Comparison of ENCODE assay signal across 9 mouse cellular contexts in the genomic region with DNA sequence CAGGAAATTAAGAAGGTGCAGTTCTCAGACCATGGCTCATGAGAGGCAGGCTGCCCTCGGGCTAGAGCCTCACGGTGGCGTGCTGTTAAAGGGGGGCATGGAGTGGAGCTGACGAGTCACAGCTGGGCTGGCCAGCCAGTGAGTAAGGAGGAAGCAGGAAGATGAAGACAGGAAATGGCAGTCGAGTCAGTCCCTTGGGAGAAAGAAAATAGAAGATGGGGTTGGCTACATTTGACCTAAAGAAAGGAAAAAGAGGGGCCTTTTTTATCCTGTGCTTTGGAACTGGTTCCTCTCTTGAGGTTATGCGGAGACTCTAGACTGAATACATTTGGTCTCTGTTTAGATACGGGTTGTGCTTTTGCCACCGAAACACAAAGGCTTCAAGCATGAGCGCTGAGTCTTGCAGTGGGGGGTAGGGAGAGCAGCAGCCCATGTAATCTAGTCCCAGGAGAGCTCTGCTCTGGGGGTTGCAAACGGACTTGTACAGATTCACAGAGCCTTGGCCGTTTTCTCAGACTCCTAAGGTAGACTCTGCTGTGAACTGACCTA. TPM values are rescaled to one million over a fixed set of nuclear protein-coding genes. Genes with fewer than 3 reads are reported as not detected.
A peak's percentile ranks its signal among the peaks of the same experiment; 100 is the strongest.
DNase-seq lines count a peak whose midpoint lies in the region; ATAC-seq lines count a peak whose summit lies in the region.
"Had no signal": no experiment of that assay in that cellular context is flagged by ENCODE, and none has a peak within 500 bp of the region (broad histone marks: within the 10 kb centered on the region; RNA-seq: fewer than 3 reads in every experiment).

No protein-coding gene starts in this region.

- peak overlapping the region; percentile 11; the same call in 1 of the 2 replicates for H3K4me2 ChIP-seq in midbrain, embryonic 13.5 days (replicated peaks)
- H3K4me2 ChIP-seq in heart, embryonic 15.5 days: 0 out of 2 replicates have a peak overlapping the region, but pooled peaks have one; percentile 4
- no peak overlapping the region; the same call in 1 of the 2 replicates for H3K4me2 ChIP-seq in liver, embryonic 15.5 days
- H3K4me2 ChIP-seq in intestine, embryonic 15.5 days (replicated peaks): no peak overlapping the region
- H3K4me2 ChIP-seq: limb, embryonic 12.5 days had no signal

- H3K4me1 ChIP-seq in midbrain, embryonic 13.5 days (replicated peaks): 0 out of 2 replicates have a peak, but pooled peaks cover 3% of the 10 kb centered on the region
- H3K4me1 ChIP-seq in midbrain, embryonic 10.5 days: peaks cover 10% of the 10 kb centered on the region
- no peaks in the 10 kb centered on the region for H3K4me1 ChIP-seq in heart, embryonic 15.5 days (replicated peaks)
- no peaks in the 10 kb centered on the region for H3K4me1 ChIP-seq in liver, embryonic 15.5 days (replicated peaks)
- H3K4me1 ChIP-seq in intestine, embryonic 15.5 days (replicated peaks): no peaks in the 10 kb centered on the region
- H3K4me1 ChIP-seq: limb, embryonic 12.5 days had no signal

- H3K9me3 ChIP-seq in midbrain, embryonic 13.5 days: no peaks in the 10 kb centered on the region
- H3K9me3 ChIP-seq in midbrain, embryonic 10.5 days (replicated peaks): no peaks in the 10 kb centered on the region
- no peaks in the 10 kb centered on the region for H3K9me3 ChIP-seq in heart, embryonic 15.5 days (replicated peaks)
- no peaks in the 10 kb centered on the region for H3K9me3 ChIP-seq in liver, embryonic 15.5 days (replicated peaks)
- H3K9me3 ChIP-seq in intestine, embryonic 15.5 days: no peaks in the 10 kb centered on the region
- H3K9me3 ChIP-seq: limb, embryonic 12.5 days had no signal

- DNase-seq in midbrain, embryonic 10.5 days (ENCODE audit: low spot score): no peak
- peak; percentile 45 to 72 for DNase-seq in spleen, adult 18-20 months
- DNase-seq in frontal cortex, adult 2 months (ENCODE audit: extremely low spot score in 1 of 2, low spot score in 1 of 2): no peak

- H3K9ac ChIP-seq in midbrain, embryonic 13.5 days (replicated peaks): no peak overlapping the region
- no peak overlapping the region for H3K9ac ChIP-seq in heart, embryonic 15.5 days
- H3K9ac ChIP-seq in liver, embryonic 15.5 days: no peak overlapping the region
- H3K9ac ChIP-seq in intestine, embryonic 15.5 days: no peak overlapping the region
- H3K9ac ChIP-seq: limb, embryonic 12.5 days had no signal

- no peak overlapping the region for H3K27ac ChIP-seq in midbrain, embryonic 13.5 days
- H3K27ac ChIP-seq in midbrain, embryonic 10.5 days (replicated peaks): no peak overlapping the region
- H3K27ac ChIP-seq in heart, embryonic 15.5 days: peak overlapping the region; percentile 20
- H3K27ac ChIP-seq in liver, embryonic 15.5 days (replicated peaks): 0 out of 2 replicates have a peak overlapping the region, but pooled peaks have one; percentile 6
- H3K27ac ChIP-seq in intestine, embryonic 15.5 days: no peak overlapping the region
- H3K27ac ChIP-seq: limb, embryonic 12.5 days had no signal

- no peaks in the 10 kb centered on the region for H3K36me3 ChIP-seq in midbrain, embryonic 13.5 days
- H3K36me3 ChIP-seq in midbrain, embryonic 10.5 days: no peaks in the 10 kb centered on the region
- no peaks in the 10 kb centered on the region for H3K36me3 ChIP-seq in heart, embryonic 15.5 days
- H3K36me3 ChIP-seq in liver, embryonic 15.5 days (replicated peaks): no peaks in the 10 kb centered on the region
- H3K36me3 ChIP-seq in intestine, embryonic 15.5 days: no peaks in the 10 kb centered on the region
- H3K36me3 ChIP-seq: limb, embryonic 12.5 days had no signal

- no peak for ATAC-seq in midbrain, embryonic 13.5 days
- 0 out of 2 replicates have a peak, but pooled peaks have one; percentile 27 for ATAC-seq in heart, embryonic 15.5 days (replicated peaks; ENCODE audit: insufficient number of reproducible peaks, insufficient read depth, low FRiP score, low read depth)
- ATAC-seq in liver, embryonic 15.5 days (ENCODE audit: insufficient read depth): 0 out of 2 replicates have a peak, but pooled peaks have one; percentile 18
- no peak for ATAC-seq in intestine, embryonic 15.5 days
- no peak for ATAC-seq in erythroblast, adult 5-6 weeks (replicated peaks; ENCODE audit: low FRiP score, poor library complexity, severe bottlenecking)

- 47% methylated on average over 11 of the region's 11 CpGs for WGBS in midbrain, embryonic 13.5 days
- 59% methylated on average over 11 of the region's 11 CpGs for WGBS in midbrain, embryonic 10.5 days
- 55% methylated on average over 11 of the region's 11 CpGs for WGBS in heart, embryonic 15.5 days
- WGBS in liver, embryonic 15.5 days (ENCODE audit: insufficient replicate concordance): 34% methylated on average over 11 of the region's 11 CpGs
- 59% methylated on average over 11 of the region's 11 CpGs for WGBS in intestine, embryonic 15.5 days

- no peaks in the 10 kb centered on the region for H3K27me3 ChIP-seq in midbrain, embryonic 13.5 days
- peaks cover 82% of the 10 kb centered on the region for H3K27me3 ChIP-seq in midbrain, embryonic 10.5 days (ENCODE audit: low read depth, poor library complexity, severe bottlenecking)
- no peaks in the 10 kb centered on the region for H3K27me3 ChIP-seq in heart, embryonic 15.5 days
- H3K27me3 ChIP-seq in liver, embryonic 15.5 days: no peaks in the 10 kb centered on the region
- H3K27me3 ChIP-seq in intestine, embryonic 15.5 days (replicated peaks): no peaks in the 10 kb centered on the region

- no peak overlapping the region for H3K4me3 ChIP-seq in midbrain, embryonic 13.5 days (replicated peaks)
- H3K4me3 ChIP-seq in midbrain, embryonic 10.5 days: no peak overlapping the region
- H3K4me3 ChIP-seq in heart, embryonic 15.5 days: no peak overlapping the region
- H3K4me3 ChIP-seq in liver, embryonic 15.5 days (replicated peaks): no peak overlapping the region
- no peak overlapping the region for H3K4me3 ChIP-seq in intestine, embryonic 15.5 days (replicated peaks)
- H3K4me3 ChIP-seq: limb, embryonic 12.5 days had no signal

RNA-seq across cellular contexts. Expression of a gene that starts 23.1 kb away (rescaled TPM):
- polyA plus RNA-seq in midbrain, embryonic 13.5 days (2015; fragmentation: Nextera tagmentation; extraction: Ambion mirVana): 37.6 and 39.3 TPM in 2 replicates
- polyA plus RNA-seq in midbrain, embryonic 10.5 days (2016; fragmentation: Nextera tagmentation; extraction: Ambion mirVana): 21.1 and 26.9 TPM in 2 replicates
- 128 and 154 TPM in 2 replicates for polyA plus RNA-seq in heart, embryonic 15.5 days (2015; fragmentation: Nextera tagmentation; extraction: Ambion mirVana)
- polyA plus RNA-seq in liver, embryonic 15.5 days (2015; fragmentation: Nextera tagmentation; extraction: Ambion mirVana): 12.6 and 13.4 TPM in 2 replicates
- polyA plus RNA-seq in intestine, embryonic 15.5 days (2015; fragmentation: Nextera tagmentation; extraction: Ambion mirVana): 25.5 and 31.6 TPM in 2 replicates
- polyA plus RNA-seq in frontal cortex, adult 2 months (2012; rRNA removed): 30.6 and 37.6 TPM in 2 replicates
- 24.8 and 32.6 TPM in 2 replicates for total RNA-seq in erythroblast, adult 5-6 weeks (2015; ENCODE audit: low replicate concordance)
- 27.6 and 37.1 TPM in 2 replicates for total RNA-seq in erythroblast, adult 5-6 weeks (2017; ENCODE audit: low replicate concordance)

Comparison
In these comparisons a context has a peak if more than half of its experiments do, and no peak if none do; other contexts are left out.
1. ATAC-seq: peak in heart, embryonic 15.5 days (single experiment) and liver, embryonic 15.5 days (single experiment); none in midbrain, embryonic 13.5 days (single experiment), intestine, embryonic 15.5 days (single experiment) and erythroblast, adult 5-6 weeks (single experiment).
2. H3K27ac ChIP-seq: peak in heart, embryonic 15.5 days (single experiment) and liver, embryonic 15.5 days (single experiment); none in midbrain, embryonic 13.5 days (single experiment), midbrain, embryonic 10.5 days (single experiment) and intestine, embryonic 15.5 days (single experiment).
3. H3K4me2 ChIP-seq: peak in midbrain, embryonic 13.5 days (single experiment) and heart, embryonic 15.5 days (single experiment); none in liver, embryonic 15.5 days (single experiment) and intestine, embryonic 15.5 days (single experiment).
4. DNase-seq: peak in spleen, adult 18-20 months (2 of 2); none in midbrain, embryonic 10.5 days (single experiment) and frontal cortex, adult 2 months (0 of 2).